Mouse (Mus musculus) 3134 (cell line): ENCODE results near the gene Milr1.
"Not testable (repeated sequence)": the region's sequence is repeated elsewhere in the genome, so short reads cannot be mapped to it uniquely, and the experiment has no call there.

Experiments used
- DNase-seq: peaks from one replicate; pipeline ENCODE4 v3.0.0-alpha.2; 2011; ENCODE audit warnings: low spot score; ENCODE audit not compliant: insufficient read length; ENCODE audit errors: extremely low read depth

Gene Milr1

GRCm38 (mm10) chr11:106770195-106770974 lies 19.4 kb downstream of the Milr1 start:
- DNase-seq, result no peak

- no peak for DNase-seq
Observed at GRCm38 (mm10) chr11:106773061-106773460, 22.0 kb downstream of the Milr1 start.

- DNase-seq, result no peak
Observed at GRCm38 (mm10) chr11:106776960-106777359, 25.9 kb downstream of the Milr1 start.

GRCm38 (mm10) chr11:106777395-106777794 lies 26.4 kb downstream of the Milr1 start:
- no peak for DNase-seq

- no peak for DNase-seq
Observed at GRCm38 (mm10) chr11:106778132-106778531, 27.1 kb downstream of the Milr1 start.

GRCm38 (mm10) chr11:106778589-106779387 lies 27.8 kb downstream of the Milr1 start:
- no peak for DNase-seq

- peak; percentile 95 for DNase-seq
Observed at GRCm38 (mm10) chr11:106779388-106780088, 28.5 kb downstream of the Milr1 start, which contains the start of gene Polg2. Gene Polg2 (minus strand): TSS chr11:106779537.

- no peak for DNase-seq
Observed at GRCm38 (mm10) chr11:106780089-106780425, 29.0 kb downstream of the Milr1 start.

- no peak for DNase-seq
Observed at GRCm38 (mm10) chr11:106780590-106781220, 29.7 kb downstream of the Milr1 start.

GRCm38 (mm10) chr11:106782271-106782670 lies 31.2 kb downstream of the Milr1 start:
- not testable (repeated sequence) for DNase-seq

- DNase-seq, result no peak
Observed at GRCm38 (mm10) chr11:106782841-106783764, 32.1 kb downstream of the Milr1 start.

GRCm38 (mm10) chr11:106784476-106784875 lies 33.5 kb downstream of the Milr1 start:
- no peak for DNase-seq

GRCm38 (mm10) chr11:106785043-106785442 lies 34.0 kb downstream of the Milr1 start:
- DNase-seq, result no peak

- peak; percentile 91 for DNase-seq
Observed at GRCm38 (mm10) chr11:106787131-106788025, 36.4 kb downstream of the Milr1 start.

GRCm38 (mm10) chr11:106788026-106788774 lies 37.2 kb downstream of the Milr1 start:
- DNase-seq, result peak; percentile 97

GRCm38 (mm10) chr11:106788775-106789459 lies 37.9 kb downstream of the Milr1 start, which contains the start of the genes Ddx5 and Cep95:
Gene Ddx5 (minus strand): TSS chr11:106789185.
Gene Cep95 (plus strand): TSS chr11:106789252.
- peak; percentile 99 for DNase-seq

GRCm38 (mm10) chr11:106789649-106790048 lies 38.6 kb downstream of the Milr1 start:
- no peak for DNase-seq
